Mouse (Mus musculus) heart, adult 2 months (tissue): ENCODE measurements around the gene Reg1. TPM values are rescaled to one million over a fixed set of nuclear protein-coding genes. Genes with fewer than 3 reads are reported as not detected.
"Not testable (repeated sequence)": the region's sequence is repeated elsewhere in the genome, so short reads cannot be mapped to it uniquely, and the experiment has no call there.

Source experiments
- DNase-seq, 2 experiments: peaks; one replicate each; pipeline ENCODE4 v3.0.0; 2021
- H3K27ac ChIP-seq: fragments of 200-600 bp; 2 replicates; pipeline ENCODE4 v1.8.1; 2022
- H3K27me3 ChIP-seq: fragments of 200-500 bp; 2 replicates; pipeline ENCODE4 v1.6.1; 2012; ENCODE audit warnings: mild to moderate bottlenecking, low read length, inconsistent platforms, mixed read lengths; ENCODE audit not compliant: control insufficient read depth, insufficient read depth
- H3K36me3 ChIP-seq: fragments of 200-500 bp; 2 replicates; pipeline ENCODE4 v1.6.1; 2012; ENCODE audit warnings: low read length, inconsistent platforms; ENCODE audit not compliant: control insufficient read depth, insufficient read depth
- H3K4me1 ChIP-seq: fragments of 200-500 bp; 2 replicates; pipeline ENCODE4 v1.6.1; 2011; ENCODE audit warnings: low read length; ENCODE audit not compliant: control insufficient read depth, insufficient read depth
- H3K4me3 ChIP-seq: fragments of 200-600 bp; 2 replicates; pipeline ENCODE4 v1.8.1; 2022
- H3K79me2 ChIP-seq: fragments of 200-500 bp; replicated peaks from 2 replicates; pipeline ENCODE4 v1.6.1; 2012; ENCODE audit warnings: mild to moderate bottlenecking, inconsistent platforms, low read length, moderate library complexity, mixed read lengths; ENCODE audit not compliant: control insufficient read depth, insufficient read depth
- H3K9ac ChIP-seq: fragments of 200-500 bp; 2 replicates; pipeline ENCODE4 v1.6.1; 2012; ENCODE audit warnings: low read depth, mild to moderate bottlenecking, control low read depth, inconsistent platforms, low read length, mixed read lengths
- CTCF ChIP-seq: fragments of 200-600 bp; IDR thresholded peaks from 2 replicates; pipeline ENCODE4 v1.8.1; 2022; ENCODE audit warnings: antibody characterized with exemption, mild to moderate bottlenecking, moderate library complexity
- EP300 ChIP-seq: fragments of 200-500 bp; IDR thresholded peaks from 2 replicates; pipeline ENCODE4 v1.6.1; 2011; ENCODE audit warnings: low read depth, low read length, control low read depth; ENCODE audit not compliant: insufficient read depth
- POLR2A ChIP-seq: fragments of 200-500 bp; IDR thresholded peaks from 2 replicates; pipeline ENCODE4 v1.6.1; 2011; ENCODE audit warnings: mild to moderate bottlenecking, low read depth, low read length, control low read depth; ENCODE audit not compliant: insufficient read depth
- WGBS: fragments of 180-500 bp; shearing (Covaris S2); methylation state at CpG from one replicate; pipeline ENCODE4 v1.1.7; 2018; 5-methylcytosine and 5-hydroxymethylcytosine counted together
- intact Hi-C: fragments of 180-260 bp; cut with DNase I; formaldehyde crosslinking; loops from one replicate; pipeline ENCODE4 v1.15.1; 2025
- long read RNA-seq: library from polyadenylated mRNA; stranded (forward); transcript quantifications from one replicate; pipeline ENCODE4 v2.0.0, GENCODE M21; 2021
- polyA plus RNA-seq: library from polyadenylated mRNA; depleted of rRNA; stranded (reverse); fragments of >200 nt; gene quantifications from 2 replicates; pipeline ENCODE4 v1.2.3, GENCODE M21; 2012; rRNA removed
- total RNA-seq, 2 experiments: library from RNA; stranded (reverse); gene quantifications; 2 replicates each; pipeline ENCODE4 v1.2.3; 2021

Reg1 gene
- total RNA-seq (not detected), polyA plus RNA-seq (not detected in 2 replicates)
- long read RNA-seq, result 0 reads

GRCm38 (mm10) chr6:78422411-78422810 lies at the start of gene Reg1:
Reg1 (plus strand) TSS chr6:78422711.
- intact Hi-C loops, DNase-seq, H3K36me3 ChIP-seq, H3K27ac ChIP-seq, H3K9ac ChIP-seq, H3K4me1 ChIP-seq, H3K27me3 ChIP-seq, H3K4me3 ChIP-seq, H3K79me2 ChIP-seq: not testable (repeated sequence)

DNA sequence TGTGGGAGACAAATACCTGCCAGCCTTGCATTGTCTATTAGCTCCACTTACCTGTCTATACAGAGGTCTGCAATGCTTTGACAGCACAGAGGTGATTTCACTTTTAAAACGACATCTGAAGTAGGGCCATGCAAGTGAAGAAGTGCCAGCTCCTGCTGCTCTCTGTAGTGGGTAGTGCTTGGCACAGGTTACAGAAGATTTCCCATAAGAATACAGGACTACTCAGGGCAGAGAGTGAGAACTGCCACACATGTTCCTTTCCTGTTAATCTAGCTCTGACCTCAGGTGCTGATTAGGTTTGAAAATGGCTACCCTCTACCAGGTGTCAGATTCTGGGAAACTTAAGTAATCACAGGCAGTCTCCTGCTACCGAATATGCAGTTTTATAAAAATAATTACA lies 43.7 kb upstream of the Reg1 start, which contains the start of gene Reg3d:
Gene Reg3d (minus strand): TSS at position 101 of the 400 bp plus-strand sequence.
- H3K27me3 ChIP-seq, result no peaks in the 10 kb centered on the region
- no peak within 1 kb of the TSS for H3K27ac ChIP-seq
- no peak for TF ChIP-seq POLR2A
- TF ChIP-seq CTCF, result no peak
- TF ChIP-seq EP300, result no peak
- H3K4me3 ChIP-seq, result no peak within 1 kb of the TSS
- DNase-seq, result no peak
- intact Hi-C loops, result no loop called here
- H3K79me2 ChIP-seq, result no peaks in the 10 kb centered on the region
- 42% methylated on average over 2 of the region's 2 CpGs for WGBS
- H3K36me3 ChIP-seq, result no peaks in the 10 kb centered on the region
- no peak within 1 kb of the TSS for H3K9ac ChIP-seq
- no peaks in the 10 kb centered on the region for H3K4me1 ChIP-seq

DNA sequence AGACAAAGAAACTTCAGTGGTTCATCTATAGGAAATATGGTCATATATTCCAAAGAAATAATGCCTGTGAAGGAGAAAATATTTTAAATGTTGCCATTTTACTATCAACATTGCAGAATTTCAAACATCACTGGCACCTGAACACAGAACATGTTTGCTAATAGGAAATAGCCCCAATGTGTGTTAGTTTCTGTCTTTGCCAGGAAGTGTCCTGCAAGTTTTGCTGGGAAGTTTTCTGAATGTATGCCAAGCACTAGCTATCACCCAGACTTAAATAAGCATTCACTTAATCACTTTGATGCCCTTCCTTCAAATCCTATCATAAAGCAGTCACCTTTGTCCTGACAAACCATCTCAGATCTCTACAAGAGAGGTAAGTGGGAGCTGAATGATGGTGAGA lies 42.1 kb upstream of the Reg1 start, which contains the start of gene Reg3a:
Gene Reg3a (plus strand): TSS at position 301 of the 400 bp plus-strand sequence.
- no peaks in the 10 kb centered on the region for H3K79me2 ChIP-seq
- no peaks in the 10 kb centered on the region for H3K36me3 ChIP-seq

DNA sequence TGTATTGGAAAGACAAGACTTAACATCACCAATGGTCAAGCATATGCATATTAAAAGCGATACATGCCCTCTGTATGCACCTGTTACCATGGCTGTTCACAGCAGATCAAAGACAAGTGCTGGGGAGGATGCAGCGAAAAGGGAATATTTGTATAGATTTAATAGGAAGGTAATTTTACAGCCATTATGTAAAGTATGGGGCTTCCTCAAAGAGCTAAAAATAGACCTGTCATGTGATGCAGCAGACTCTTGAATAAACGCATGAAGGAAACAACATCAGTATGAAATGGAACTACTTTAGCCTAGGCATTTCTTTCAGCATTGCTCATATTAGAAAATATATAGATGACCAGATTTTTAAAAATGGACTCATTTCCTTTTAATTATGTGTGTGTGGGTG lies 36.9 kb upstream of the Reg1 start:
- Histone ChIP-seq H3K79me2 (no peaks in the 10 kb centered on the region), H3K27me3 (no peaks in the 10 kb centered on the region), H3K9ac (no peak overlapping the region), H3K4me1 (no peaks in the 10 kb centered on the region), H3K4me3 (no peak overlapping the region), H3K27ac (no peak overlapping the region), H3K36me3 (no peaks in the 10 kb centered on the region)
- TF ChIP-seq POLR2A (no peak), CTCF (no peak), EP300 (no peak)
- DNase-seq, result no peak
- WGBS, result 68% methylated on average over 3 of the region's 3 CpGs
- intact Hi-C loops, result no loop called here

More for the DNA sequence above, 42.1 kb upstream of the Reg1 start, which contains the start of gene Reg3a:
- no peak within 1 kb of the TSS for H3K27ac ChIP-seq
- H3K27me3 ChIP-seq, result no peaks in the 10 kb centered on the region
- no peak for DNase-seq
- TF ChIP-seq EP300, result no peak
- no peak for TF ChIP-seq POLR2A
- TF ChIP-seq CTCF, result no peak
- intact Hi-C loops, result no loop called here
- H3K4me1 ChIP-seq, result no peaks in the 10 kb centered on the region
- no peak within 1 kb of the TSS for H3K9ac ChIP-seq
- no peak within 1 kb of the TSS for H3K4me3 ChIP-seq

- H3K36me3 ChIP-seq, H3K4me1 ChIP-seq, H3K9ac ChIP-seq, H3K4me3 ChIP-seq, DNase-seq, H3K27me3 ChIP-seq, intact Hi-C loops, H3K79me2 ChIP-seq, H3K27ac ChIP-seq: not testable (repeated sequence)
- WGBS, result 88% methylated on average over 4 of the region's 17 CpGs
Observed at GRCm38 (mm10) chr6:78395323-78395722, 27.2 kb upstream of the Reg1 start, which contains the start of gene Reg2. Reg2 (plus strand) TSS chr6:78395623.

- intact Hi-C loops, result no loop called here
- Histone ChIP-seq H3K27me3 (no peaks in the 10 kb centered on the region), H3K79me2 (no peaks in the 10 kb centered on the region), H3K4me3 (no peak overlapping the region), H3K27ac (no peak overlapping the region), H3K9ac (no peak overlapping the region), H3K36me3 (no peaks in the 10 kb centered on the region), H3K4me1 (no peaks in the 10 kb centered on the region)
- 47% methylated on average over 3 of the region's 3 CpGs for WGBS
- DNase-seq, result no peak
- TF ChIP-seq POLR2A (no peak), CTCF (no peak), EP300 (no peak)
Observed at GRCm38 (mm10) chr6:78425497-78425896, 3.0 kb downstream of the Reg1 start.
